Comparison of ENCODE assay signal across 26 mouse cellular contexts in the genomic region with DNA sequence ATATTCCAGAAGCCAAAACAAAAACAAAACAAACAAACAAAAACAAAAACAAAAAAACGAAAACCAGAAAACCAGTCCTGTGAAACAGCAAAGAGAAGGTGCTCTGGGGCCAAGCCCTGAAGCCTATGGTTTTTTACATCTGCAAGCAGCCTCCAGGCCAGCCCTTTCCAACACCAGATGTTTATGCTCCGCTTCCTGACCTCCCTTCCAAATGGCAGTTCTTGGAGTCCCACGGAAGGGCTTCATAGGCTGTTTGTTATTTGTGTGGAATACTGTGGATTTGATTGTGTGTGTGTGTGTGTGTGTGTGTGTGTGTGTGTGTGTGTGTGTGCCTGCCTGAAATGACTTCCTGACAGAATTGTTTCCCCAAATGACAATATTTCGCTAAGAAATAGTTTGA. TPM values are rescaled to one million over a fixed set of nuclear protein-coding genes. Genes with fewer than 3 reads are reported as not detected.
A peak's percentile ranks its signal among the peaks of the same experiment; 100 is the strongest.
DNase-seq lines count a peak whose midpoint lies in the region; ATAC-seq and TF ChIP-seq lines count a peak whose summit lies in the region.
"Had no signal": no experiment of that assay in that cellular context is flagged by ENCODE, and none has a peak within 500 bp of the region (broad histone marks: within the 10 kb centered on the region; RNA-seq: fewer than 3 reads in every experiment).

No protein-coding gene starts in this region.

- 71% methylated on average over 4 of the region's 4 CpGs for WGBS in kidney, postnatal 0 days
- 49% methylated on average over 4 of the region's 4 CpGs for WGBS in lung, embryonic 16.5 days

- intact Hi-C loops in heart, postnatal 25 days (cut with DNase I) = no loop called here

- H3K4me1 ChIP-seq in kidney, postnatal 0 days (replicated peaks; ENCODE audit: insufficient read depth, low read length) = no peaks in the 10 kb centered on the region
- peaks cover 7% of the 10 kb centered on the region; the same call in 1 of the 2 replicates for H3K4me1 ChIP-seq in lung, embryonic 16.5 days (replicated peaks; ENCODE audit: control insufficient read depth, insufficient read depth, low read length)
- H3K4me1 ChIP-seq: embryonic facial prominence, embryonic 13.5 days; forebrain, embryonic 12.5 days; forebrain, embryonic 15.5 days; heart, embryonic 10.5 days; hindbrain, embryonic 12.5 days; hindbrain, embryonic 15.5 days had no signal

- peak; percentile 61 for DNase-seq in kidney, postnatal 0 days (ENCODE audit: low spot score)
- no peak for DNase-seq in kidney, postnatal 36 days
- peak; percentile 17 to 24 for DNase-seq in kidney, postnatal 4 days
- DNase-seq in kidney, postnatal 25 days = no peak
- no peak for DNase-seq in lung, postnatal 36 days
- no peak for DNase-seq in heart, postnatal 25 days (ENCODE audit: low spot score)
- DNase-seq: adrenal gland, adult 2 months; adrenal gland, postnatal 14 days; cerebellum, adult 11 months; cerebellum, adult 2 months; cerebellum, adult 9-11 months; cerebellum, postnatal 25 days; gastrocnemius, postnatal 10 days; gastrocnemius, postnatal 36 days; heart, adult 2 months had no signal

- H3K9me3 ChIP-seq in kidney, postnatal 0 days (replicated peaks; ENCODE audit: low read length) = no peaks in the 10 kb centered on the region
- no peaks in the 10 kb centered on the region for H3K9me3 ChIP-seq in lung, embryonic 16.5 days (ENCODE audit: control insufficient read depth, low read length)
- H3K9me3 ChIP-seq: embryonic facial prominence, embryonic 13.5 days; forebrain, embryonic 12.5 days; forebrain, embryonic 15.5 days; heart, embryonic 10.5 days; heart, embryonic 13.5 days; hindbrain, embryonic 12.5 days; hindbrain, embryonic 15.5 days had no signal

- no peak overlapping the region for H3K27ac ChIP-seq in kidney, postnatal 0 days
- H3K27ac ChIP-seq in lung, embryonic 16.5 days (ENCODE audit: low read length) = no peak overlapping the region
- H3K27ac ChIP-seq: embryonic facial prominence, embryonic 13.5 days; forebrain, embryonic 12.5 days; forebrain, embryonic 15.5 days; heart, adult 2 months; heart, embryonic 10.5 days; heart, embryonic 13.5 days; hindbrain, embryonic 12.5 days; hindbrain, embryonic 15.5 days had no signal

- H3K36me3 ChIP-seq in kidney, postnatal 0 days (ENCODE audit: insufficient read depth, low read length) = no peaks in the 10 kb centered on the region
- H3K36me3 ChIP-seq in lung, embryonic 16.5 days (ENCODE audit: control insufficient read depth, insufficient read depth, low read length) = no peaks in the 10 kb centered on the region
- H3K36me3 ChIP-seq: embryonic facial prominence, embryonic 13.5 days; forebrain, embryonic 12.5 days; forebrain, embryonic 15.5 days; heart, embryonic 10.5 days; heart, embryonic 13.5 days; hindbrain, embryonic 12.5 days; hindbrain, embryonic 15.5 days had no signal

- H3K4me3 ChIP-seq in kidney, postnatal 0 days (replicated peaks; ENCODE audit: low read depth, low read length) = no peak overlapping the region
- H3K4me3 ChIP-seq in lung, embryonic 16.5 days (ENCODE audit: low read length) = no peak overlapping the region
- H3K4me3 ChIP-seq: embryonic facial prominence, embryonic 13.5 days; erythroblast, embryonic 14.5 days; forebrain, embryonic 12.5 days; forebrain, embryonic 15.5 days; heart, adult 2 months; heart, embryonic 10.5 days; heart, embryonic 13.5 days; hindbrain, embryonic 12.5 days; hindbrain, embryonic 15.5 days had no signal

- no peak overlapping the region for H3K4me2 ChIP-seq in kidney, postnatal 0 days (ENCODE audit: low read length)
- no peak overlapping the region for H3K4me2 ChIP-seq in lung, embryonic 16.5 days (ENCODE audit: low read depth, low read length)
- H3K4me2 ChIP-seq: embryonic facial prominence, embryonic 13.5 days; forebrain, embryonic 12.5 days; forebrain, embryonic 15.5 days; hindbrain, embryonic 12.5 days; hindbrain, embryonic 15.5 days had no signal

- H3K27me3 ChIP-seq in kidney, postnatal 0 days (ENCODE audit: insufficient read depth, low read length) = no peaks in the 10 kb centered on the region
- no peaks in the 10 kb centered on the region for H3K27me3 ChIP-seq in lung, embryonic 16.5 days (ENCODE audit: control insufficient read depth, insufficient read depth, low read depth, low read length)
- H3K27me3 ChIP-seq: embryonic facial prominence, embryonic 13.5 days; forebrain, embryonic 15.5 days; heart, embryonic 13.5 days; hindbrain, embryonic 12.5 days; hindbrain, embryonic 15.5 days had no signal

- ATAC-seq in kidney, postnatal 0 days (replicated peaks; ENCODE audit: low FRiP score, low read depth) = no peak
- ATAC-seq in lung, embryonic 16.5 days (ENCODE audit: low read depth) = peak; percentile 66; the same call in 1 of the 2 replicates
- ATAC-seq: CD4-positive, CD25-positive, alpha-beta regulatory T cell, adult 4 months; forebrain, embryonic 15.5 days had no signal

- no peak for TF ChIP-seq CTCF in kidney, postnatal 0 days (IDR thresholded peaks at IDR 0.05; ENCODE audit: low read depth)

- H3K9ac ChIP-seq in kidney, postnatal 0 days (ENCODE audit: low read depth, low read length) = no peak overlapping the region
- H3K9ac ChIP-seq in lung, embryonic 16.5 days (ENCODE audit: low read length) = no peak overlapping the region
- H3K9ac ChIP-seq: embryonic facial prominence, embryonic 13.5 days; forebrain, embryonic 12.5 days; forebrain, embryonic 15.5 days; heart, embryonic 13.5 days; hindbrain, embryonic 12.5 days; hindbrain, embryonic 15.5 days had no signal

RNA-seq across cellular contexts. Expression of a gene that starts 47.8 kb away (rescaled TPM):
- polyA plus RNA-seq in kidney, postnatal 0 days (2015; fragmentation: Nextera tagmentation; extraction: Ambion mirVana) = 119 and 141 TPM in 2 replicates
- polyA plus RNA-seq in lung, embryonic 16.5 days (2015; fragmentation: Nextera tagmentation; extraction: Ambion mirVana) = 48.4 and 50.8 TPM in 2 replicates
- total RNA-seq in heart, postnatal 25 days (2021) = 10 to 100 TPM; 43.0 to 44.4 TPM
- total RNA-seq: granulocyte monocyte progenitor cell, adult 5-6 weeks had no signal
- polyA plus RNA-seq: CD4-positive, CD25-positive, alpha-beta regulatory T cell, adult 4 months had no signal

Comparison
In these comparisons a context has a peak if more than half of its experiments do, and no peak if none do; other contexts are left out.
1. DNase-seq: peak in kidney, postnatal 0 days (single experiment) and kidney, postnatal 4 days (2 of 2); none in kidney, postnatal 36 days (0 of 2), kidney, postnatal 25 days (0 of 2), lung, postnatal 36 days (single experiment) and heart, postnatal 25 days (single experiment).